Mouse (Mus musculus) megakaryocyte progenitor cell, adult 5-6 weeks (primary cell): ENCODE results near the gene Ctss. TPM values are rescaled to one million over a fixed set of nuclear protein-coding genes. Genes with fewer than 3 reads are reported as not detected.

Experiments used
- total RNA-seq, 2 experiments: library from RNA; stranded (forward) in 1 of 2; stranded (reverse) in 1 of 2; fragments of 157-497, 149-512 nt in 1 of 2; fragments of 200-1000 nt in 1 of 2; gene quantifications; 2 replicates each; pipeline versions ENCODE4 v1.2.3 to v1.2.4; 2015 to 2017

Gene Ctss
- total RNA-seq, 2 experiments from 2014 or later: 43.7 to 105 TPM

Other genes with a start within 250 kb of the Ctss start
- gene Mindy1, start 245.4 kb upstream of the Ctss start, total RNA-seq (2015): 30.9 and 33.2 TPM in 2 replicates
- gene Mindy1, start 245.4 kb upstream of the Ctss start, total RNA-seq (2017): 22.7 and 23.6 TPM in 2 replicates
- gene Prune1, start 244.7 kb upstream of the Ctss start, total RNA-seq (2015): 14.8 and 15.2 TPM in 2 replicates
- gene Prune1, start 244.7 kb upstream of the Ctss start, total RNA-seq (2017): 7.8 and 11.8 TPM in 2 replicates
- 11.2 and 15.9 TPM in 2 replicates for gene Anxa9, start 219.6 kb upstream of the Ctss start, total RNA-seq (2015)
- 5.5 and 7.0 TPM in 2 replicates for gene Anxa9, start 219.6 kb upstream of the Ctss start, total RNA-seq (2017)
- 193 and 203 TPM in 2 replicates for gene Cers2, start 212.0 kb upstream of the Ctss start, total RNA-seq (2015)
- gene Cers2, start 212.0 kb upstream of the Ctss start, total RNA-seq (2017): 91.3 and 98.4 TPM in 2 replicates
- gene Setdb1, start 169.6 kb upstream of the Ctss start, total RNA-seq (2015): 37.0 and 37.8 TPM in 2 replicates
- gene Setdb1, start 169.6 kb upstream of the Ctss start, total RNA-seq (2017): 31.5 and 34.7 TPM in 2 replicates
- not detected in 2 replicates for gene 4930558C23Rik, start 123.9 kb upstream of the Ctss start, total RNA-seq (2015)
- gene 4930558C23Rik, start 123.9 kb upstream of the Ctss start, total RNA-seq (2017): not detected in 2 replicates
- 19.3 and 23.6 TPM in 2 replicates for gene Arnt, start 92.4 kb upstream of the Ctss start, total RNA-seq (2015)
- 14.7 and 21.4 TPM in 2 replicates for gene Arnt, start 92.4 kb upstream of the Ctss start, total RNA-seq (2017)
- gene Ctsk, start 27.5 kb upstream of the Ctss start, total RNA-seq (2015): 0.17 and 0.49 TPM in 2 replicates
- not detected in 2 replicates for gene Ctsk, start 27.5 kb upstream of the Ctss start, total RNA-seq (2017)
- gene Hormad1, start 32.9 kb downstream of the Ctss start, total RNA-seq (2015): not detected in 2 replicates
- not detected in 2 replicates for gene Hormad1, start 32.9 kb downstream of the Ctss start, total RNA-seq (2017)
- gene Golph3l, start 62.1 kb downstream of the Ctss start, total RNA-seq (2015): 57.3 and 60.3 TPM in 2 replicates
- gene Golph3l, start 62.1 kb downstream of the Ctss start, total RNA-seq (2017): 40.0 and 66.2 TPM in 2 replicates
- gene Ensa, start 98.2 kb downstream of the Ctss start, total RNA-seq (2015): 32.6 and 37.1 TPM in 2 replicates
- gene Ensa, start 98.2 kb downstream of the Ctss start, total RNA-seq (2017): 49.7 and 66.8 TPM in 2 replicates
- 154 and 191 TPM in 2 replicates for gene Mcl1, start 132.0 kb downstream of the Ctss start, total RNA-seq (2015)
- gene Mcl1, start 132.0 kb downstream of the Ctss start, total RNA-seq (2017): 131 and 135 TPM in 2 replicates
- gene Adamtsl4, start 161.1 kb downstream of the Ctss start, total RNA-seq (2015): 0.17 and 1.4 TPM in 2 replicates
- 0.33 TPM in 1 of 2 replicates, not detected in the other for gene Adamtsl4, start 161.1 kb downstream of the Ctss start, total RNA-seq (2017)
- gene Ecm1, start 212.8 kb downstream of the Ctss start, total RNA-seq (2015): 3.9 and 5.4 TPM in 2 replicates
- gene Ecm1, start 212.8 kb downstream of the Ctss start, total RNA-seq (2017): 0.37 and 1.8 TPM in 2 replicates
- 27.8 and 29.9 TPM in 2 replicates for gene Tars2, start 233.4 kb downstream of the Ctss start, total RNA-seq (2015)
- 47.3 and 52.2 TPM in 2 replicates for gene Tars2, start 233.4 kb downstream of the Ctss start, total RNA-seq (2017)